Mouse (Mus musculus) embryonic facial prominence, embryonic 14.5 days (tissue): ENCODE measurements around the gene Ovca2. TPM values are rescaled to one million over a fixed set of nuclear protein-coding genes. Genes with fewer than 3 reads are reported as not detected.

Experiments
- microRNA counts: library from miRNA; unstranded; fragments of <30 nt; microRNA quantifications from one replicate; lab custom pipeline; 2017
- microRNA-seq: library from miRNA; unstranded; fragments of <30 nt; microRNA quantifications from one replicate; pipeline ENCODE4, GENCODE M21; 2016; ENCODE audit warnings: borderline number of aligned reads
- polyA plus RNA-seq: library from polyadenylated mRNA; unstranded; fragments of >200 nt; fragmentation: Nextera tagmentation; extraction: Ambion mirVana; gene quantifications from 2 replicates; pipeline ENCODE4 v1.2.1, GENCODE M21; 2014

The Ovca2 gene
- polyA plus RNA-seq, 1 experiment from 2014 or later = 23.1 TPM

MicroRNAs within 50 kb of the gene (microRNA counts, 519-probe panel; counts per million panel counts)
- 2,781 counts per million, percentile 61 among the panel's probes with 10 or more counts for microRNA mmu-miR-132 (lab: Ali Mortazavi, UCI)
- microRNA mmu-miR-212 (lab: Ali Mortazavi, UCI) = 19.3 counts per million

Small RNA genes within 50 kb of the gene (microRNA-seq; reads per million reads assigned to microRNA genes)
- gene Mir132 (175 reads per million, percentile 57 among the genes with 10 or more reads in this experiment), gene Mir212 (15.3 reads per million, percentile 32 among the genes with 10 or more reads in this experiment)

Other genes starting within 250 kb of the Ovca2 start
- 13.1 and 17.8 TPM in 2 replicates for gene Hic1, start 9.3 kb downstream of the Ovca2 start, polyA plus RNA-seq
- 22.5 and 23.8 TPM in 2 replicates for gene Dph1, start 12.4 kb upstream of the Ovca2 start, polyA plus RNA-seq
- 4.9 TPM in 2 replicates for gene Rtn4rl1, start 14.9 kb upstream of the Ovca2 start, polyA plus RNA-seq
- 85.0 and 85.8 TPM in 2 replicates for gene Rpa1, start 169.5 kb upstream of the Ovca2 start, polyA plus RNA-seq
- gene Smyd4, start 169.6 kb upstream of the Ovca2 start, polyA plus RNA-seq = 7.8 and 10.2 TPM in 2 replicates
- 354 and 373 TPM in 2 replicates for gene Serpinf1, start 243.9 kb upstream of the Ovca2 start, polyA plus RNA-seq